In the genomic region with DNA sequence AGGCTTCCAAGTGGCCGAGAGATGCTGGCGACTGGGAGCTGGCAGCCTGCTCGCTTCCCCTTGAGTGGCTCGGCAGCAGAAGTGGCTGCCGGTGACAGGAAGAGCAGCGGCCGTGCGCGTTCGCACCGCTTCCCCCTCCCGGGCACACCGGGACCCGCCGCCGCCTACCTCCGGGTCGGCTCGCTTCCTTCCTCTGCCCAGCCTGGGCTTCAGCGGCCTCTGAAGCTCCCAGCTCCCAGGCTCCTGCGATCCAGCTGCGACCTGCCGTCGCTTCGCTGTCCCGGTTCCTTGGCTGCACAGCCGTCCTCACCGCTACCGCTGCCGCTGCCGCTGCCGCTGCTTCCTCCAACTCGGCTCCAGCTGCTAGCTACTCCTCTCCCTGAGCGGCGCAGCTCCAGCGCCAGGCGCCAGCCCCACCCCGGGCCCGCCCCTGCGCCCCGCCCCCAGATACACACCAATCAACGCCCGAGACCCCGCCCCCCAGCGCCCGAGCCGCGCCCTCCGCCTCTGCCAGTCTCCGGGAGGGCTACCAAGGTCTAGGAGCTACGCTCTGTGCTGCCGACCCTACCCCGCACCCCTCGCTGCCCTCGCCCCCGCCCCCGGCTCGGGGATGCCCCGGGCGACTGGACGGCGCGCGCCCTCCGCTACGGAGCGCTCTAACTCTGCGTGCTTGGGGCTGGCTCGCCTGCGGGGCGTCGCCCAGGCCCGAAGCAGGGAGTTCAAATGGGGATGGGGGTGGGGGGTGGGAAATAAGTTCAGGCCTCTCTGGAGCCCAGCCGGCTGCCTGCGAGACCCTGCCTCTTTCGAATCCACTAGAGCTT, we compare ENCODE assay signal across 8 mouse cellular contexts. TPM values are rescaled to one million over a fixed set of nuclear protein-coding genes. Genes with fewer than 3 reads are reported as not detected.
DNase-seq lines count a peak whose midpoint lies in the region; ATAC-seq and TF ChIP-seq lines count a peak whose summit lies in the region.

Gene Pik3r1 (minus strand): TSS at position 409 of the 821 bp plus-strand sequence.

- H3K27me3 ChIP-seq in hindbrain, embryonic 16.5 days (replicated peaks; ENCODE audit: control insufficient read depth, insufficient read depth, low read length) = no peaks in the 10 kb centered on the region

- H3K4me2 ChIP-seq in hindbrain, embryonic 16.5 days (ENCODE audit: low read length) = peak within 1 kb of the TSS; percentile 76

- no peaks in the 10 kb centered on the region for H3K9me3 ChIP-seq in hindbrain, embryonic 16.5 days (ENCODE audit: control insufficient read depth, low read length)

- H3K27ac ChIP-seq in hindbrain, embryonic 16.5 days (ENCODE audit: low read depth, low read length) = peak within 1 kb of the TSS; percentile 97
- peak within 1 kb of the TSS; percentile 93 for H3K27ac ChIP-seq in left cerebral cortex, adult 2 months

- WGBS in hindbrain, embryonic 16.5 days = under 1% methylated on average over 66 of the region's 76 CpGs

- no peaks in the 10 kb centered on the region for H3K36me3 ChIP-seq in hindbrain, embryonic 16.5 days (ENCODE audit: control insufficient read depth, insufficient read depth, low read length)

- H3K4me1 ChIP-seq in hindbrain, embryonic 16.5 days (ENCODE audit: control insufficient read depth, insufficient read depth, low read depth, low read length) = peaks cover 25% of the 10 kb centered on the region

- H3K9ac ChIP-seq in hindbrain, embryonic 16.5 days (ENCODE audit: low read depth, low read length) = peak within 1 kb of the TSS; percentile 97

- no peak; the same call in none of the 2 replicates for TF ChIP-seq CTCF in left cerebral cortex, adult 2 months (IDR thresholded peaks at IDR 0.05)

- DNase-seq in T-cell, adult 2 months (ENCODE audit: low spot score) = peak; percentile 91
- DNase-seq in cerebellum, postnatal 36 days = peak; percentile 92 to 97
- peak; percentile 96 for DNase-seq in gastrocnemius, adult 18-20 months (ENCODE audit: low spot score)
- peak; percentile 95 to 96 for DNase-seq in left cerebral cortex, adult 2 months (ENCODE audit: extremely low spot score in 1 of 2, low spot score in 2 of 2)
- DNase-seq in right cerebral cortex, adult 2 months (ENCODE audit: low spot score in 2 of 2) = peak; percentile 92
- peak; percentile 97 for DNase-seq in urinary bladder, postnatal 14 days (ENCODE audit: low spot score)

- ATAC-seq in hindbrain, embryonic 16.5 days = peak; percentile 97
- peak; percentile 73 for ATAC-seq in megakaryocyte, adult 5-6 weeks (ENCODE audit: poor library complexity, severe bottlenecking)

- peak within 1 kb of the TSS; percentile 97 for H3K4me3 ChIP-seq in hindbrain, embryonic 16.5 days (ENCODE audit: low read length)
- H3K4me3 ChIP-seq in left cerebral cortex, adult 2 months = peak within 1 kb of the TSS; percentile 77

- intact Hi-C loops in left cerebral cortex, adult 2 months (cut with DNase I) = loop anchor here (1.0 to 10.0 kb wide), 5 partner anchors 33 to 877 kb away; no protein-coding TSS in a partner anchor

RNA-seq across cellular contexts. Expression of gene Pik3r1, which starts in this region (rescaled TPM):
- 10 to 100 TPM; 21.7 to 30.2 TPM for total RNA-seq in gastrocnemius, adult 18-20 months (2021)
- 51.3 and 51.6 TPM in 2 replicates for polyA plus RNA-seq in hindbrain, embryonic 16.5 days (2015; fragmentation: Nextera tagmentation; extraction: Ambion mirVana)
- total RNA-seq in left cerebral cortex, adult 2 months (2021) = 100 to 1,000 TPM; 136 to 159 TPM
- 67.7 and 93.8 TPM in 2 replicates for total RNA-seq in megakaryocyte, adult 5-6 weeks (2015)
- total RNA-seq in megakaryocyte, adult 5-6 weeks (2017) = 56.5 and 69.6 TPM in 2 replicates

Comparison
In these comparisons a context has a peak if more than half of its experiments do, and no peak if none do; other contexts are left out.
1. Peak in every context shown above with its lines: DNase-seq, ATAC-seq, H3K4me3 ChIP-seq and H3K27ac ChIP-seq.